Mouse (Mus musculus) gastrocnemius, adult 8-10 months (tissue): Measurements from ENCODE around the gene Dstn. TPM values are rescaled to one million over a fixed set of nuclear protein-coding genes. Genes with fewer than 3 reads are reported as not detected.
A peak's percentile ranks its signal among the peaks of the same experiment; 100 is the strongest.

Experiments
- DNase-seq, 2 experiments: peaks; one replicate each; pipeline ENCODE4 v3.0.0; 2022; ENCODE audit warnings: low spot score in 2 of 2
- total RNA-seq, 4 experiments: library from RNA; stranded (reverse); gene quantifications; 2 replicates each; pipeline ENCODE4 v1.2.4; 2022

Gene Dstn
- 10 to 100 TPM; 14.8 to 23.9 (median 20.0) TPM for total RNA-seq

- DNase-seq: peak; percentile 97
Observed at GRCm38 (mm10) chr2:143914760-143915599, at the start of gene Dstn. Dstn (plus strand) TSS chr2:143915320.

GRCm38 (mm10) chr2:143867326-143867725 lies 47.8 kb upstream of the Dstn start:
- DNase-seq: peak; percentile 52 to 72

GRCm38 (mm10) chr2:143870936-143871688 lies 44.0 kb upstream of the Dstn start:
- DNase-seq: no peak

GRCm38 (mm10) chr2:143876026-143876425 lies 39.1 kb upstream of the Dstn start:
- DNase-seq: no peak

GRCm38 (mm10) chr2:143876929-143877632 lies 38.0 kb upstream of the Dstn start:
- DNase-seq: no peak

GRCm38 (mm10) chr2:143879311-143879710 lies 35.8 kb upstream of the Dstn start:
- DNase-seq: no peak

GRCm38 (mm10) chr2:143882002-143882401 lies 33.1 kb upstream of the Dstn start:
- no peak for DNase-seq

- DNase-seq: no peak
Observed at GRCm38 (mm10) chr2:143882606-143883288, 32.4 kb upstream of the Dstn start.

GRCm38 (mm10) chr2:143889131-143889859 lies 25.8 kb upstream of the Dstn start:
- no peak for DNase-seq

GRCm38 (mm10) chr2:143889860-143890433 lies 25.2 kb upstream of the Dstn start:
- DNase-seq: no peak

- no peak for DNase-seq
Observed at GRCm38 (mm10) chr2:143891302-143892048, 23.6 kb upstream of the Dstn start.

- no peak for DNase-seq
Observed at GRCm38 (mm10) chr2:143899470-143900220, 15.5 kb upstream of the Dstn start.

GRCm38 (mm10) chr2:143900821-143901351 lies 14.2 kb upstream of the Dstn start:
- DNase-seq: no peak

- no peak for DNase-seq
Observed at GRCm38 (mm10) chr2:143903376-143904045, 11.6 kb upstream of the Dstn start.

- DNase-seq: no peak
Observed at GRCm38 (mm10) chr2:143904896-143905295, 10.2 kb upstream of the Dstn start.

GRCm38 (mm10) chr2:143909230-143909629 lies 5.9 kb upstream of the Dstn start:
- no peak for DNase-seq

- DNase-seq: no peak
Observed at GRCm38 (mm10) chr2:143912199-143912598, 2.9 kb upstream of the Dstn start.

GRCm38 (mm10) chr2:143914221-143914620 lies 899 bp upstream of the Dstn start:
- DNase-seq: no peak
